Mouse (Mus musculus) liver, embryonic 16.5 days (tissue): ENCODE data around the gene Ankrd6. TPM values are rescaled to one million over a fixed set of nuclear protein-coding genes. Genes with fewer than 3 reads are reported as not detected.

Experiments
- ATAC-seq: fragments of 200-750 bp; cut with Nextera tagmentation; 2 replicates; pipeline ENCODE4 v1.8.0; 2017; ENCODE audit warnings: low read depth, mild to moderate bottlenecking, moderate number of reproducible peaks, moderate library complexity
- H3K27ac ChIP-seq: fragments of 300-500 bp; sonication (generic); 2 replicates; pipeline ENCODE4 v1.5.1; 2014; ENCODE audit warnings: mild to moderate bottlenecking, low read length
- H3K27me3 ChIP-seq: fragments of 300-500 bp; sonication (generic); 2 replicates; pipeline ENCODE4 v1.6.1; 2014; ENCODE audit warnings: low read depth, low read length, mixed read lengths; ENCODE audit not compliant: control insufficient read depth, insufficient read depth
- H3K36me3 ChIP-seq: fragments of 300-500 bp; sonication (generic); 2 replicates; pipeline ENCODE4 v1.6.1; 2014; ENCODE audit warnings: mild to moderate bottlenecking; ENCODE audit not compliant: control insufficient read depth, insufficient read depth
- H3K4me1 ChIP-seq: fragments of 300-500 bp; sonication (generic); 2 replicates; pipeline ENCODE4 v1.6.1; 2014; ENCODE audit warnings: low read depth, low read length, mixed read lengths; ENCODE audit not compliant: control insufficient read depth
- H3K4me2 ChIP-seq: fragments of 300-500 bp; sonication (generic); 2 replicates; pipeline ENCODE4 v1.6.1; 2014; ENCODE audit warnings: low read depth, low read length, mixed read lengths
- H3K4me3 ChIP-seq: fragments of 300-500 bp; sonication (generic); 2 replicates; pipeline ENCODE4 v1.5.1; 2014; ENCODE audit warnings: low read depth, mild to moderate bottlenecking, low read length
- H3K9ac ChIP-seq: fragments of 300-500 bp; sonication (generic); 2 replicates; pipeline ENCODE4 v1.6.1; 2014; ENCODE audit warnings: low read depth, low read length
- H3K9me3 ChIP-seq: fragments of 300-500 bp; sonication (generic); replicated peaks from 2 replicates; pipeline ENCODE4 v1.6.1; 2016; ENCODE audit warnings: low read length; ENCODE audit not compliant: control insufficient read depth
- WGBS: fragments of 180-500 bp; shearing (Covaris S2); extraction: QIAGEN DNeasy Blood & Tissue Kit; methylation state at CpG from one replicate; pipeline ENCODE4 v1.1.7; 2014; ENCODE audit not compliant: insufficient replicate concordance; 5-methylcytosine and 5-hydroxymethylcytosine counted together
- polyA plus RNA-seq: library from polyadenylated mRNA; unstranded; fragments of >200 nt; fragmentation: Nextera tagmentation; extraction: Ambion mirVana; gene quantifications from 2 replicates; pipeline ENCODE4 v1.2.1, GENCODE M21; 2015

The Ankrd6 gene
- polyA plus RNA-seq, 1 experiment from 2014 or later: 0.60 TPM

GRCm38 (mm10) chr4:32767471-32767870, 183.2 kb downstream of the Ankrd6 start:
- Histone ChIP-seq H3K36me3 (peaks cover 12% of the 10 kb centered on the region), H3K27me3 (no peaks in the 10 kb centered on the region), H3K4me3 (no peak overlapping the region), H3K4me2 (no peak overlapping the region), H3K27ac (no peak overlapping the region), H3K4me1 (no peaks in the 10 kb centered on the region), H3K9me3 (no peaks in the 10 kb centered on the region), H3K9ac (no peak overlapping the region)
- ATAC-seq: no peak
- 84% methylated on average over 7 of the region's 7 CpGs for WGBS

- no peak for ATAC-seq
- WGBS: 58% methylated on average over 2 of the region's 2 CpGs
- no peak overlapping the region for H3K27ac ChIP-seq
- no peaks in the 10 kb centered on the region for H3K4me1 ChIP-seq
- no peak overlapping the region for H3K4me2 ChIP-seq
- no peak overlapping the region for H3K4me3 ChIP-seq
- H3K36me3 ChIP-seq: peaks cover 6% of the 10 kb centered on the region
- H3K9me3 ChIP-seq: no peaks in the 10 kb centered on the region
- H3K9ac ChIP-seq: no peak overlapping the region
- no peaks in the 10 kb centered on the region for H3K27me3 ChIP-seq
These were observed 193.2 kb downstream of the Ankrd6 start for GRCm38 (mm10) chr4:32757430-32757829.

Other genes starting within 250 kb of the Ankrd6 start
- gene Lyrm2, start 150.6 kb downstream of the Ankrd6 start, polyA plus RNA-seq: 28.8 and 29.4 TPM in 2 replicates
- gene Rragd, start 32.2 kb upstream of the Ankrd6 start, polyA plus RNA-seq: 1.1 and 1.4 TPM in 2 replicates
- gene Ube2j1, start 80.6 kb upstream of the Ankrd6 start, polyA plus RNA-seq: 25.6 and 28.6 TPM in 2 replicates
- gene Gabrr2, start 112.2 kb upstream of the Ankrd6 start, polyA plus RNA-seq: not detected in 2 replicates
- gene Gabrr1, start 181.7 kb upstream of the Ankrd6 start, polyA plus RNA-seq: not detected in 2 replicates
- 0.06 and 0.13 TPM in 2 replicates for gene Pm20d2, start 238.9 kb upstream of the Ankrd6 start, polyA plus RNA-seq